Mouse (Mus musculus): ENCODE measurements around the gene Rbm17. TPM values are rescaled to one million over a fixed set of nuclear protein-coding genes. Genes with fewer than 3 reads are reported as not detected.
"Not testable (repeated sequence)": the region's sequence is repeated elsewhere in the genome, so short reads cannot be mapped to it uniquely, and the experiment has no call there.

The Rbm17 gene
- polyA plus RNA-seq, 1 experiment from 2014 or later = 83.5 TPM

- Histone ChIP-seq H3K27me3 (replicated peaks) (no peaks in the 10 kb centered on the region), H3K4me2 (no peak within 1 kb of the TSS), H3K9me3 (no peaks in the 10 kb centered on the region), H3K9ac (no peak within 1 kb of the TSS), H3K4me1 (no peaks in the 10 kb centered on the region), H3K36me3 (no peaks in the 10 kb centered on the region), H3K27ac (replicated peaks) (no peak within 1 kb of the TSS), H3K4me3 (no peak within 1 kb of the TSS)
- no peak for ATAC-seq (ENCODE audit: extremely low read depth, insufficient number of reproducible peaks, low FRiP score, low TSS enrichment)
- WGBS = 87% methylated on average over 5 of the region's 5 CpGs
Observed at GRCm38 (mm10) chr2:11625890-11626289, 21.9 kb upstream of the Rbm17 start, which contains the start of gene Gm17490. TSS of gene Gm17490 (minus strand) at chr2:11626264.

DNA sequence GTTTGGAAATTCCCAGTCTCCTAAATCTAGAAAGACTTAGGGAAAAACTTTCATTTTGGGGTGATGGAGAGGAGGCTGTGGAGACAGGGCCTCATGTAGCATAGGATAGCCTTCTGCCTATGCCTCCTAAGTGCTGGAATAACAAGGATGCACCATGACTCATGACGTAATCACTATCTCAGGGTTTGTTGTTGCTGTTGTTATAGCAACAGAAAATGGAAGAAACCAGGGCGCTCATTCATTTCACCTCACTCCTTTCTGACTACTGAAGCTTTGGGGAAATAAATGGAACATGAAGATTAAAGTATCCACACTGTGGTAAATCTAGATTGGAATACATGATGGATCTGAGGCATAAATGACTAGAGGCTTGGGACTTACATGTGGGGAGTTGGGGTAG, 19.8 kb upstream of the Rbm17 start:
- Histone ChIP-seq H3K4me3 (no peak overlapping the region), H3K36me3 (no peaks in the 10 kb centered on the region), H3K27me3 (replicated peaks) (no peaks in the 10 kb centered on the region), H3K9ac (no peak overlapping the region), H3K4me2 (no peak overlapping the region), H3K9me3 (no peaks in the 10 kb centered on the region), H3K4me1 (no peaks in the 10 kb centered on the region), H3K27ac (replicated peaks) (no peak overlapping the region)
- ATAC-seq (ENCODE audit: extremely low read depth, insufficient number of reproducible peaks, low FRiP score, low TSS enrichment) = no peak
- WGBS = 67% methylated on average over 2 of the region's 2 CpGs

- Histone ChIP-seq H3K4me1 (no peaks in the 10 kb centered on the region), H3K4me2 (no peak overlapping the region), H3K36me3 (no peaks in the 10 kb centered on the region), H3K9me3 (no peaks in the 10 kb centered on the region), H3K27ac (replicated peaks) (no peak overlapping the region), H3K27me3 (replicated peaks) (no peaks in the 10 kb centered on the region), H3K4me3 (no peak overlapping the region), H3K9ac (no peak overlapping the region)
- no peak for ATAC-seq (ENCODE audit: extremely low read depth, insufficient number of reproducible peaks, low FRiP score, low TSS enrichment)
- WGBS = 76% methylated on average over 8 of the region's 8 CpGs
Observed at GRCm38 (mm10) chr2:11623173-11623572, 19.2 kb upstream of the Rbm17 start.

DNA sequence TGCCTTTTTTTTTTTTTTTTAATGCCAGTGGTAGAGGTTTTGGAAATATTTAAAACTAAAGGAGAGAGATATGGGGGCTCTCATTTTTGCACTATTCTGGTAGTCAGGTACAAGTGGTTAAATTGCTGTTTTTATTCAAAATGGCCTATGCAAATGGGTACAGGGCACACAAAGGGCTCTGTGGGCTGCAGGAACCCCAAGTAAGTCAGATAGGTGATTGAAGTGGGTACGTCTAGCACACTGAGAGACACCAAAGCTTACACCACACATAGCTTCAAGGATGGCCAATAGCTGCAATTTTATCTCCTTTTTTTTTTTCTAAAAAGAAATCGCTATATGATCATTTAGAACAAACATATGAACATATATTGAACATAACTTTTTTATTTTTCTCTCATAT, 15.6 kb upstream of the Rbm17 start:
- Histone ChIP-seq H3K36me3 (no peaks in the 10 kb centered on the region), H3K4me2 (no peak overlapping the region), H3K27me3 (replicated peaks) (no peaks in the 10 kb centered on the region), H3K9ac (no peak overlapping the region), H3K4me3 (no peak overlapping the region), H3K4me1 (no peaks in the 10 kb centered on the region), H3K27ac (replicated peaks) (no peak overlapping the region), H3K9me3 (no peaks in the 10 kb centered on the region)
- ATAC-seq (ENCODE audit: extremely low read depth, insufficient number of reproducible peaks, low FRiP score, low TSS enrichment) = no peak
- 71% methylated on average over 2 of the region's 2 CpGs for WGBS

GRCm38 (mm10) chr2:11616846-11617245, 12.9 kb upstream of the Rbm17 start:
- Histone ChIP-seq H3K9ac (no peak overlapping the region), H3K4me1 (no peaks in the 10 kb centered on the region), H3K27me3 (replicated peaks) (no peaks in the 10 kb centered on the region), H3K36me3 (no peaks in the 10 kb centered on the region), H3K27ac (replicated peaks) (no peak overlapping the region), H3K4me3 (no peak overlapping the region), H3K4me2 (no peak overlapping the region), H3K9me3 (no peaks in the 10 kb centered on the region)
- no peak for ATAC-seq (ENCODE audit: extremely low read depth, insufficient number of reproducible peaks, low FRiP score, low TSS enrichment)
- 84% methylated on average over 9 of the region's 9 CpGs for WGBS

DNA sequence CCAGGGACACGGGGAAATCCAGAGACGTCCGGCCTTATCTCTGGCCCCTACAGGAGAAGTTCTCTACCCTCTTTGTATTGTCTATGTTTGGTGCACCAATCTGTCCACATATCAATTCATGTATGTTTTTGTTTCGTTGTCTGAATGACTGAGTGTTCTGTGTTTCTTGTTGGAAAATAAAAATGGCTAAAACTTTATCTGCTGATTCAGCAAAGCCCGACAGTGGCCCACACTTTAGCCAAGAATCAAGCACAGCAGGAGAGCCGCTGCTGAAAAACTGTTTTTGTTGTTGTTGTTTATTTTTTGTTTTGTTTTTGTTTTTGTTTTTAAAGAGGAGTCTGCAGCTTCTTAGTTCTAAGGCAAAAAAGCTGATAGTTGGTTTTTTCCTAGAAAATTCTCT, 9.0 kb upstream of the Rbm17 start:
- H3K36me3 ChIP-seq; H3K27ac ChIP-seq (replicated peaks); H3K4me2 ChIP-seq; H3K9me3 ChIP-seq; H3K4me3 ChIP-seq; H3K4me1 ChIP-seq; ATAC-seq (ENCODE audit: extremely low read depth, insufficient number of reproducible peaks, low FRiP score, low TSS enrichment); H3K9ac ChIP-seq; H3K27me3 ChIP-seq (replicated peaks): not testable (repeated sequence)
- WGBS = 76% methylated on average over 6 of the region's 6 CpGs

DNA sequence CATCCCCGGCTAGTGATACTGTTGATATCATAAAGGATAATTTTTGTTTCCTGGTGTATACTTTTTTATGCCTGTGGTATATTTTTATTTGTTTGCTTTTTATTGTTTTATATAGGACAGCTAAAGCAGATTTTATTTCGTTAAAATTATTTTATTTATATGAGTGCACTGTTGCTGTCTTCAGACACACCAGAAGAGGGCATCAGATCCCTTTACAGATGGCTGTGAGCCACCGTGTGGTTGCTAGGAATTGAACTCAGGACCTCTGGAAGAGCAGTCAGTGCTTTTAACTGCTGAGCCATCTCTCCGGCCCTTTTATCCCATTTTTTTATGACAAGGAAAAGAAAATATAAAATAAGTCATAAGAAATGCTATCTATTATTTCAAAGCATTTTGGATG, 2.8 kb upstream of the Rbm17 start:
- not testable (repeated sequence) for H3K27ac ChIP-seq (replicated peaks); H3K4me1 ChIP-seq; H3K4me3 ChIP-seq; H3K27me3 ChIP-seq (replicated peaks); H3K36me3 ChIP-seq; H3K9ac ChIP-seq; H3K9me3 ChIP-seq; H3K4me2 ChIP-seq; ATAC-seq (ENCODE audit: extremely low read depth, insufficient number of reproducible peaks, low FRiP score, low TSS enrichment)
- 75% methylated on average over 4 of the region's 4 CpGs for WGBS

DNA sequence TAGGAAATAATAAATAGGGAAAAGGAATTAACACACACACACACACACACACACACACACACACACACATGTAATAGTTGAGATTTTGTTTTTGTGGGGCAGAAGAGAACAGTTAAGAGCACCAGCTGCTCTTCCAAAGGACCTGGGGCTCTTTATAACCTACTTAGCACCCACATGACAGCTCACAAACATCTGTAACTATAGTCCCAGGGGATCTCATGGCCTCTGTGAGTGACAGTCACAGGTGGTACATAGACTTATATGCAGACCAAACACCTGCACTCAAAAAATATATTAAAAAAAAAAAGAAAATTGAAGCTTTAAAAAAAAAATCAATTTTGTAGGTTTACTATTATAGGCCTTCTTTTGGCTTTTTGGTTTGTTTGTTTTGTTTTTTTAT, 958 bp upstream of the Rbm17 start:
- Histone ChIP-seq H3K4me3 (no peak overlapping the region), H3K27me3 (replicated peaks) (no peaks in the 10 kb centered on the region), H3K27ac (replicated peaks) (no peak overlapping the region), H3K36me3 (peaks cover 13% of the 10 kb centered on the region), H3K9ac (no peak overlapping the region), H3K4me2 (no peak overlapping the region), H3K9me3 (no peaks in the 10 kb centered on the region), H3K4me1 (peaks cover 14% of the 10 kb centered on the region)
- ATAC-seq (ENCODE audit: extremely low read depth, insufficient number of reproducible peaks, low FRiP score, low TSS enrichment) = no peak

GRCm38 (mm10) chr2:11602506-11603489, 1.2 kb downstream of the Rbm17 start:
- H3K4me2 ChIP-seq = peak overlapping the region; percentile 89
- peaks cover 14% of the 10 kb centered on the region for H3K4me1 ChIP-seq
- ATAC-seq (ENCODE audit: extremely low read depth, insufficient number of reproducible peaks, low FRiP score, low TSS enrichment) = peak; percentile 94
- H3K27ac ChIP-seq (replicated peaks) = peak overlapping the region; percentile 56
- peak overlapping the region; percentile 86 for H3K4me3 ChIP-seq
- peaks cover 34% of the 10 kb centered on the region for H3K36me3 ChIP-seq
- H3K9me3 ChIP-seq = no peaks in the 10 kb centered on the region
- peak overlapping the region; percentile 94 for H3K9ac ChIP-seq
- WGBS = under 1% methylated on average over 78 of the region's 78 CpGs
- H3K27me3 ChIP-seq (replicated peaks) = no peaks in the 10 kb centered on the region

DNA sequence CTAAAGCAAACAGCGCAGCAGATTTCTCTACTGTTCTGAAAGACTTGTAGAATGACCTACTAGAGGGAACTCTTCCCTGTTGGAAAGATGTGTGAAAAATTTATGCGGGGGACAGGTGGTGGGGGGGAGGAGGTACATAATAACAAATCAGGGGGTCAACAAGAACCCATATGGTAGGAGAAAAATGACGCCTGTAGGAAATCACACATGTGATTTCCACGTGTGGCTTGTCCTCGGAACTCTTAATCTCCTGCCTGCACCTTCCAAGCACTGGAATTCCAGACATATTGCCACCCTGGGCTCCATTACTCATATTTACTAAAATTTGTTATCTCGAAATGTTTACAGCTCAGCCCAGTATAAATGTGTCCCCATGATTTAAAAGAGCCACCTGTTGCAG, 2.2 kb downstream of the Rbm17 start:
- WGBS = 70% methylated on average over 6 of the region's 6 CpGs
- Histone ChIP-seq H3K27me3 (replicated peaks) (no peaks in the 10 kb centered on the region), H3K4me3 (peak overlapping the region; percentile 86), H3K36me3 (peaks cover 44% of the 10 kb centered on the region), H3K4me1 (peaks cover 14% of the 10 kb centered on the region), H3K4me2 (peak overlapping the region; percentile 89), H3K27ac (replicated peaks) (no peak overlapping the region), H3K9ac (peak overlapping the region; percentile 94), H3K9me3 (no peaks in the 10 kb centered on the region)
- ATAC-seq (ENCODE audit: extremely low read depth, insufficient number of reproducible peaks, low FRiP score, low TSS enrichment) = no peak

DNA sequence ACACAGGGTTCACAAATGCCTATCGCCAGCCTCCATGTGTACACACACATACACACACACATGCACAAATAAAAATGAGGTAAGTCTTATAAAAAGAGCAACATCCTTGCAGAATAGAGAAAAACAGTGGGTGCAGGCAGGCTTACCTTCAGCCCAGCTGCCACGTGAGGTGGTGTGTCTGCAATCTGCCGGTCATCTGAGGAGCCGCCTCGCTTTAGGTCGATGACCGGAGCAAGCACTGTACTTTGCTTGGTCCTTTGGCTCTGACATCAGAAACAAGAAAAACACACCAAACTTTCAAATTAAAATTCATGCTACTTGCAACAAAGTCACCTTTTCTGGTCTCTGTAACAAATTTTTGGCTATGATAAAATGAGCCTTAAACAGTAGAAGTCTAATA, 6.0 kb downstream of the Rbm17 start:
- peaks cover 14% of the 10 kb centered on the region for H3K4me1 ChIP-seq
- H3K4me2 ChIP-seq = no peak overlapping the region
- no peak overlapping the region for H3K4me3 ChIP-seq
- H3K9me3 ChIP-seq = no peaks in the 10 kb centered on the region
- ATAC-seq (ENCODE audit: extremely low read depth, insufficient number of reproducible peaks, low FRiP score, low TSS enrichment) = no peak
- H3K27me3 ChIP-seq (replicated peaks) = no peaks in the 10 kb centered on the region
- H3K27ac ChIP-seq (replicated peaks) = no peak overlapping the region
- WGBS = 94% methylated on average over 7 of the region's 7 CpGs
- peaks cover 76% of the 10 kb centered on the region for H3K36me3 ChIP-seq
- no peak overlapping the region for H3K9ac ChIP-seq

DNA sequence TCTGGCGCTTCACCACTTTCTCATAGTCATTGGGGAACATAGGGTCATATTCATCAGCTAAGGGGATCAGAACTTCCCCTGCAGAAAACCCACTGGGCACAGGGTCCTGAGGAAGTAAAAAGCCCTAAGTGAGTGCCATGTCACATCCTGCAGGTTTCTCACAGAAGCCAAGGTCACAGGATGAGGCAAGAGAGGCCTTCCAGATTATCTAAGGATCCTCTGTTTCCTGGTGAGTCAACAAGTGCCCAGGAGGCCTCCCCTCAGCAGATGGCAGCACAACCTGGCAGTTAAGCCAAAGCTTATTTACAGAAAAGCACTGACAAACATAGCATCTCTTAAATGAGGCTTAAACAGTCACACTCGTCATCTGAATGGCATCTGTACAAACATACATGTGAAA, 7.3 kb downstream of the Rbm17 start:
- H3K4me2 ChIP-seq = no peak overlapping the region
- peaks cover 8% of the 10 kb centered on the region for H3K4me1 ChIP-seq
- no peaks in the 10 kb centered on the region for H3K27me3 ChIP-seq (replicated peaks)
- no peak overlapping the region for H3K9ac ChIP-seq
- ATAC-seq (ENCODE audit: extremely low read depth, insufficient number of reproducible peaks, low FRiP score, low TSS enrichment) = no peak
- H3K36me3 ChIP-seq = peaks cover 89% of the 10 kb centered on the region
- 81% methylated on average over 2 of the region's 2 CpGs for WGBS
- no peaks in the 10 kb centered on the region for H3K9me3 ChIP-seq
- H3K4me3 ChIP-seq = no peak overlapping the region
- no peak overlapping the region for H3K27ac ChIP-seq (replicated peaks)

All from heart, embryonic 13.5 days (tissue).